Mouse (Mus musculus) MEL (cell line): Measurements from ENCODE around the gene Hnf1b. TPM values are rescaled to one million over a fixed set of nuclear protein-coding genes. Genes with fewer than 3 reads are reported as not detected.

ENCODE experiments used
- DNase-seq: peaks from one replicate; pipeline ENCODE4 v3.0.0; 2011; ENCODE audit warnings: low read depth, low spot score
- H3K27ac ChIP-seq: 2 replicates; pipeline ENCODE4 v1.5.1; 2012; ENCODE audit warnings: low read depth, mild to moderate bottlenecking, control low read depth, low read length, moderate library complexity; ENCODE audit not compliant: control insufficient read depth
- H3K27me3 ChIP-seq, 2 experiments: fragments of 150-350 bp in 1 of 2; sonication (generic) in 1 of 2; 2 replicates each; pipeline ENCODE4 v1.6.1; 2012; ENCODE audit warnings: low read length in 2 of 2, mild to moderate bottlenecking in 2 of 2, improper control_type of control experiment in 1 of 2, moderate library complexity in 1 of 2; ENCODE audit not compliant: insufficient read depth in 2 of 2, control insufficient read depth in 1 of 2
- H3K36me3 ChIP-seq, 2 experiments: 2 replicates each; pipeline ENCODE4 v1.6.1; 2012 to 2014; ENCODE audit warnings: low read length in 2 of 2, improper control_type of control experiment in 1 of 2, inconsistent platforms in 1 of 2, mild to moderate bottlenecking in 1 of 2; ENCODE audit not compliant: insufficient read depth in 2 of 2, control insufficient read depth in 1 of 2
- H3K4me1 ChIP-seq, 2 experiments: fragments of 150-350 bp in 1 of 2; sonication (generic) in 1 of 2; 2 replicates each; pipeline ENCODE4 v1.6.1; 2012; ENCODE audit warnings: low read length in 2 of 2, improper control_type of control experiment in 1 of 2, mild to moderate bottlenecking in 1 of 2; ENCODE audit not compliant: insufficient read depth in 2 of 2, control insufficient read depth in 1 of 2
- H3K4me3 ChIP-seq, 2 experiments: fragments of 150-350 bp in 1 of 2; sonication (generic) in 1 of 2; 2 replicates each; pipeline ENCODE4 v1.5.1; 2012; ENCODE audit warnings: low read depth in 2 of 2, low read length in 2 of 2, mild to moderate bottlenecking in 2 of 2, moderate library complexity in 2 of 2, control low read depth in 1 of 2, improper control_type of control experiment in 1 of 2; ENCODE audit not compliant: control insufficient read depth in 1 of 2, insufficient read depth in 1 of 2
- H3K79me2 ChIP-seq: 2 replicates; pipeline ENCODE4 v1.6.1; 2012; ENCODE audit warnings: mild to moderate bottlenecking, low read length, moderate library complexity; ENCODE audit not compliant: control insufficient read depth, poor library complexity, insufficient read depth
- H3K9ac ChIP-seq: 2 replicates; pipeline ENCODE4 v1.6.1; 2012; ENCODE audit warnings: low read depth, mild to moderate bottlenecking, control low read depth, low read length, moderate library complexity; ENCODE audit not compliant: control insufficient read depth, poor library complexity, severe bottlenecking
- H3K9me3 ChIP-seq: fragments of 150-350 bp; sonication (generic); replicated peaks from 2 replicates; pipeline ENCODE4 v1.6.1; 2012; ENCODE audit warnings: mild to moderate bottlenecking, low read length, improper control_type of control experiment, moderate library complexity; ENCODE audit not compliant: insufficient read depth
- CTCF ChIP-seq, 3 experiments: IDR thresholded peaks in 2 of 3; conservative IDR thresholded peaks in 1 of 3; 2 replicates each; pipeline ENCODE4 v1.5.1; 2011 to 2012; ENCODE audit warnings: low read length in 3 of 3, low read depth in 2 of 3, mild to moderate bottlenecking in 2 of 3, improper control_type of control experiment in 1 of 3, inconsistent platforms in 1 of 3, mixed read lengths in 1 of 3, moderate library complexity in 1 of 3; ENCODE audit not compliant: control insufficient read depth in 1 of 3, insufficient read depth in 1 of 3, poor library complexity in 1 of 3, severe bottlenecking in 1 of 3
- ETS1 ChIP-seq: IDR thresholded peaks from 2 replicates; pipeline ENCODE4 v1.6.1; 2012; ENCODE audit warnings: low read depth, mild to moderate bottlenecking, inconsistent platforms, low read length, improper control_type of control experiment, moderate library complexity
- GABPA ChIP-seq: IDR thresholded peaks from 2 replicates; pipeline ENCODE4 v1.6.1; 2012; ENCODE audit warnings: low read depth, mild to moderate bottlenecking, inconsistent platforms, low read length, improper control_type of control experiment, moderate library complexity
- GATA1 ChIP-seq: IDR thresholded peaks from 2 replicates; pipeline ENCODE4 v1.6.1; 2011; ENCODE audit warnings: low read depth, low read length, improper control_type of control experiment
- HCFC1 ChIP-seq: IDR thresholded peaks from 2 replicates; pipeline ENCODE4 v1.6.1; 2012; ENCODE audit warnings: low read depth, mild to moderate bottlenecking, inconsistent platforms, low read length, improper control_type of control experiment, moderate library complexity
- JUND ChIP-seq: IDR thresholded peaks from 2 replicates; pipeline ENCODE4 v1.6.1; 2011; ENCODE audit warnings: low read depth, mild to moderate bottlenecking, improper control_type of control experiment, low read length
- MAX ChIP-seq: IDR thresholded peaks from 2 replicates; pipeline ENCODE4 v1.6.1; 2011; ENCODE audit warnings: low read length, improper control_type of control experiment
- MEF2A ChIP-seq: IDR thresholded peaks from 2 replicates; pipeline ENCODE4 v1.6.1; 2014; ENCODE audit warnings: low read depth, mild to moderate bottlenecking, inconsistent platforms, low read length, improper control_type of control experiment; ENCODE audit not compliant: poor library complexity, insufficient replicate concordance, severe bottlenecking; ENCODE audit errors: extremely low read depth
- MXI1 ChIP-seq: IDR thresholded peaks from 2 replicates; pipeline ENCODE4 v1.6.1; 2011; ENCODE audit warnings: mild to moderate bottlenecking, low read depth, low read length, improper control_type of control experiment
- MYB ChIP-seq: IDR thresholded peaks from 2 replicates; pipeline ENCODE4 v1.6.1; 2011; ENCODE audit warnings: mild to moderate bottlenecking, low read depth, low read length, improper control_type of control experiment
- POLR2A ChIP-seq, 2 experiments: IDR thresholded peaks; 2 replicates each; pipeline ENCODE4 v1.6.1; 2011 to 2012; ENCODE audit warnings: low read length in 2 of 2, mild to moderate bottlenecking in 2 of 2, control low read depth in 1 of 2, improper control_type of control experiment in 1 of 2, low read depth in 1 of 2, moderate library complexity in 1 of 2; ENCODE audit not compliant: control insufficient read depth in 1 of 2, insufficient read depth in 1 of 2, poor library complexity in 1 of 2
- POLR2AphosphoS5 ChIP-seq: IDR thresholded peaks from 2 replicates; pipeline ENCODE4 v1.6.1; 2012; ENCODE audit warnings: low read depth, borderline replicate concordance, mild to moderate bottlenecking, inconsistent platforms, low read length, moderate library complexity, mixed read lengths
- RCOR1 ChIP-seq: IDR thresholded peaks from 2 replicates; pipeline ENCODE4 v1.6.1; 2012; ENCODE audit warnings: low read depth, mild to moderate bottlenecking, inconsistent platforms, low read length, improper control_type of control experiment
- TBP ChIP-seq: IDR thresholded peaks from 2 replicates; pipeline ENCODE4 v1.8.0; 2011; ENCODE audit warnings: low read depth, low read length, improper control_type of control experiment
- TCF12 ChIP-seq: IDR thresholded peaks from 2 replicates; pipeline ENCODE4 v1.6.1; 2014; ENCODE audit warnings: low read depth, mild to moderate bottlenecking, inconsistent platforms, low read length, improper control_type of control experiment, moderate library complexity
- polyA plus RNA-seq, 2 experiments: library from polyadenylated mRNA; stranded (reverse) in 1 of 2; unstranded in 1 of 2; fragments of >175 nt in 1 of 2; fragments of >200 nt in 1 of 2; gene quantifications; 2 replicates each; pipeline versions ENCODE4 v1.2.1 to v1.2.4; 2012; ENCODE audit warnings: low replicate concordance in 2 of 2, low read depth in 1 of 2; ENCODE audit not compliant: insufficient read length in 2 of 2, insufficient read depth in 1 of 2, missing spikeins in 1 of 2
- total RNA-seq: library from RNA; depleted of rRNA; stranded (reverse); fragments of 300-350 nt; gene quantifications from 2 replicates; pipeline ENCODE4 v1.2.3, GENCODE M21; 2012

The Hnf1b gene
- total and polyA plus RNA-seq, 3 experiments: not detected

DNA sequence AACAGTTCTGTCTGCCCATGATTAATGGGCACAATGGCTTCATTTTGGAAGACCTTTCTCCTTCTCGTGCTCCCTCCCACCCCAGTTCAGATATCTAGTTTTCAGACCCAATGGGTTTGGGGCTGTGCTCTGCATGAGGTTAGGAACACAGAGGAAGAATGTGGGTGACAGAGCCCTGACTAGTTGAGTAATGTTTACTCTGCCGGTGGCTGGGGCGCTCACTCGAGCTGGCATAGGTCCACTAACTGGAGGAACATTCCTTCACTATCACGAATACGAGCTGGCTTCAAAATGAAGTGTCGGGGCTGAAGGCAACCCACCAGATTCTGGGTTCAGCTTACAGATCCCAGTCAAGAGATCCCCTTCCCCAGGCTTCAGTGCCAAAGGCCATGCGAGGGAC is 27.9 kb downstream of the Hnf1b start:
- Histone ChIP-seq H3K4me1 (no peaks in the 10 kb centered on the region), H3K27me3 (peaks cover 37 to 59% of the 10 kb centered on the region in 2 experiments), H3K36me3 (no peaks in the 10 kb centered on the region), H3K4me3 (no peak overlapping the region), H3K27ac (no peak overlapping the region), H3K79me2 (no peaks in the 10 kb centered on the region), H3K9me3 (no peaks in the 10 kb centered on the region), H3K9ac (no peak overlapping the region)
- TF ChIP-seq POLR2AphosphoS5: no peak
- no peak for TF ChIP-seq MEF2A
- TF ChIP-seq POLR2A (IDR thresholded peaks at IDR 0.05; ENCODE audit: control insufficient read depth in 1 of 2, insufficient read depth in 1 of 2, low read depth in 1 of 2, low read length in 2 of 2, poor library complexity in 1 of 2): no peak
- TF ChIP-seq GABPA: no peak
- TF ChIP-seq TBP: no peak
- no peak for TF ChIP-seq TCF12
- no peak for TF ChIP-seq HCFC1
- no peak for TF ChIP-seq MAX
- no peak for TF ChIP-seq MYB
- DNase-seq: no peak

DNA sequence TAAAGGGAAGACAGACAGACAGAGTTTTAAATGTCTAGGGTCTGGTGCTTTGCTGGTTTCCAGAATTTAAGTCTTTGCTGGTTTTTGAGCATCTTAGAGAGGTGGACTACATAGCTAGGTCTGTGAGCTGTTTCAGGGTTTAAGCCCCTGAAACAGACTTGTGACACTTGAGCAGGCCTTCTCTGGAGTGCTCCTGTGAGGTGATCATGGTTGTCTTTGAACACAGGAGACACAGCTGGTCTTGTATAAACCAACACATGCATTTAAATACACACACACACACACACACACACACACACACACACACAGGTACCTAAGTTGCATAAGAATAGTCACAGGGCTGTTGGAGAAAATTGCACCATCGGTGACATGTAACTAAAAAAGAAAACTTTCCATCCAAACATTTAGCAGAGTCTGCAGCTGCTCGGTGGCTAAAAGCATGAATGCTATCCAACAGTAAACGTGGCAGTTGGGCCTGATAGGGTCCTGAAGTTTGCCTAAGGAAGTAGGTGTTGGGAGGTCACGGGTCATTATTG is 28.6 kb downstream of the Hnf1b start:
- TF ChIP-seq GABPA (no peak), MXI1 (no peak)
- no peak overlapping the region for H3K27ac ChIP-seq
- H3K4me1 ChIP-seq: no peaks in the 10 kb centered on the region
- peaks cover 37 to 63% of the 10 kb centered on the region in 2 experiments for H3K27me3 ChIP-seq
- no peaks in the 10 kb centered on the region for H3K79me2 ChIP-seq
- no peak overlapping the region for H3K4me3 ChIP-seq
- H3K36me3 ChIP-seq: no peaks in the 10 kb centered on the region
- no peaks in the 10 kb centered on the region for H3K9me3 ChIP-seq
- H3K9ac ChIP-seq: no peak overlapping the region
- no peak for DNase-seq

DNA sequence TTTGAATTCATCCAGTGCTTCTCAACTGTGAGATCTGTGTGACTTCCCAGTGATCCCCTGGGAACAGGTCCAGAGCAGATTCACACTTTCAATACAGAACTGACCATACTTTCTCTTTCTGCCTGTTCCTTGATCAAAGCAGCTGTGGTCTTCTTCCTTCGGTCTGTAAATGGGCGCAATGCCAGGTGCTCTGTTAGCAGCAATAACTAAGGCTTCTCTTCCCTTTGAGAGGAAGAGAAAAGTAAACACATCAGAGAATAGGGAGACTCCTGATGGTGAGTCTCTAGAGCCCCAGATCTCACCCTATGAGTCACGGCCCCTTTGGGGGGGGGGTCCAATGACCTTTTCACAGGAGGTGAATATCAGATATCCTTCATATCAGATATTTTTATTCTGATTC is 29.3 kb downstream of the Hnf1b start:
- no peaks in the 10 kb centered on the region for H3K36me3 ChIP-seq
- TF ChIP-seq CTCF (IDR thresholded peaks at IDR 0.05 in 2 of 3, conservative IDR thresholded peaks at IDR 0.05 in 1 of 3; ENCODE audit: control insufficient read depth in 1 of 3, insufficient read depth in 1 of 3, low read depth in 2 of 3, low read length in 3 of 3, poor library complexity in 1 of 3, severe bottlenecking in 1 of 3) (no peak), ETS1 (no peak), RCOR1 (no peak), JUND (no peak), POLR2A (IDR thresholded peaks at IDR 0.05; ENCODE audit: control insufficient read depth in 1 of 2, insufficient read depth in 1 of 2, low read depth in 1 of 2, low read length in 2 of 2, poor library complexity in 1 of 2) (no peak), GATA1 (no peak)

More for the DNA sequence above, 29.3 kb downstream of the Hnf1b start:
- no peak for DNase-seq
- Histone ChIP-seq H3K79me2 (no peaks in the 10 kb centered on the region), H3K27ac (no peak overlapping the region), H3K4me1 (no peaks in the 10 kb centered on the region), H3K9me3 (no peaks in the 10 kb centered on the region), H3K9ac (no peak overlapping the region), H3K4me3 (no peak overlapping the region), H3K27me3 (peaks cover 41 to 65% of the 10 kb centered on the region in 2 experiments)
